Mouse (Mus musculus): ENCODE measurements around the gene Brca1. TPM values are rescaled to one million over a fixed set of nuclear protein-coding genes. Genes with fewer than 3 reads are reported as not detected.

The Brca1 gene
- 3.8 and 27.2 TPM in 2 replicates for polyA plus RNA-seq (2012)

GRCm38 (mm10) chr11:101551751-101552475 is at the start of gene Brca1, which contains the start of gene Nbr1:
Gene Brca1, minus strand, starts transcription at chr11:101551955.
Gene Nbr1, plus strand, starts transcription at chr11:101552149.
- no peak for TF ChIP-seq GATA1 (IDR thresholded peaks at IDR 0.05; ENCODE audit: low read length)

- TF ChIP-seq GATA1 (IDR thresholded peaks at IDR 0.05; ENCODE audit: low read length) = no peak
Observed at GRCm38 (mm10) chr11:101599156-101599555, 47.4 kb upstream of the Brca1 start, which contains the start of gene Gm11634. Gene Gm11634, minus strand, starts transcription at chr11:101599256.

DNA sequence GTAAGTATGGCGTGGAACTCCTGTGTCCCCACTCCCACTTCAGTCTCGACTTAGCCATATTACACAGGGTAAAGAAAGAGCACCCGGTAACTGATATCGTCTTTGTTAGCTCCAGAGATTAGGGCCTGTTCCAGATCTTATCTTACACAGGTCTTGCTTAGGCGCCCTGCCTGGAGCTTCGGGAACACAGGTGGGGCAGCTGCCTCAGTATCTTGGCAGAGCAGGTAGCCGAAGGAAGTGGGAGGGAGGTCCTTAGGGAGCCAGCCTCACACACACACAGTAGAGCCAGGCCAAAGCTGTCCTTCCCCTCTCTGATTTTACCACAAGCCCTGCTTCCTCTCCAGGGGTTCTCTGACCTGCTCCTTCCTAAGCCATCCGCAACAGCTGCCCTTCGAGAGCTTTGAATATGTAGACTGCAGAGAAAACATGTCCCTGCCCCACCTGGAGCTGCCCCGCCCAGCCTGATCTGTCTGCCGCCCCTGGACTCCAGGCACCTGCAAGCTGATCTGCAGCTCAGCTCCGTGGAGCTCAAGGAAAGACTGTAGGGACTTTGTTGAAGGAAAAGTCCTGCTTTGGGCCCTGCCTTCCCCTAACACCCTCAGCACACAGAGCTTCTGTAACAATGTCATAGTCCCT is 38.4 kb upstream of the Brca1 start:
- TF ChIP-seq GATA1 (IDR thresholded peaks at IDR 0.05; ENCODE audit: low read length) = no peak

DNA sequence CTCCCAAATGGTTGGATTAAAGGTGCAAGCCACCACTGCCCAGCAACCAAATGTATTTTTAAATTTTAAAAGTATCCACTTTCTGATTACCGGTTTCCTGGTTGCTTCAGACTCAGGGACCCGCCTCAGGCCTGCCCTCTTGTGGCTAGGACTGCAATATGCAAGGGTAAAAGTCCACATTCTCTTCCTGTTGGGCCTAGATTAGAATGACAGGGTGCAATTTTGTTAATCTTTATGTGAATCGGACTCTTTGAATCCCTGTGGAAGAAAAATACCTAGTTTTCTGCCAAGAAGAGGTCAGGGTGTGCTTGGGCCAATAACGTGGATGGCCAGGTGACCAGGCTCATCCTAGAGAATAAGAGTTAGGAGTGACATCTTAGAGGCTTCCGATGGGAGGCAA is 37.7 kb upstream of the Brca1 start:
- no peak for TF ChIP-seq GATA1 (IDR thresholded peaks at IDR 0.05; ENCODE audit: low read length)

DNA sequence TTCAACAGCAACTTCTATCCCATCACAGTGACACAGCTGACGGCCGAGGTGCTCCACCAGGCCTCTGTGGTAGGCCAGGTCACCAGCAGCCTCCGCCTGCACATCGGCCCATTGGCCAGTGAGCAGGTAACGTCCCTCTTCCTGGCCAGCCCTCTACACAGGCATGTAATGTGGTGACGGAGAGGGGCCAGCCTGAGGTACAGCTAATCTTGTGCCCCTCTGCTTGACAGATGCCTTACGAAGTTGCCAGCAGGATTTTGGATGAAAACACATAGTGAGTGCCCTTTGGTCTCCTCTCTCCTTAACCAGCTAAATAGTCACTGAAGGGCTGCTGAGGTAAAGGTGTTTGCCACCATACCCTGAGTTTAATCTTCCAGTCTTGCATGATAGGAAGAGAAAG is 37.1 kb upstream of the Brca1 start:
- no peak for TF ChIP-seq GATA1 (IDR thresholded peaks at IDR 0.05; ENCODE audit: low read length)

GRCm38 (mm10) chr11:101587676-101588075 is 35.9 kb upstream of the Brca1 start:
- TF ChIP-seq GATA1 (IDR thresholded peaks at IDR 0.05; ENCODE audit: low read length) = no peak

DNA sequence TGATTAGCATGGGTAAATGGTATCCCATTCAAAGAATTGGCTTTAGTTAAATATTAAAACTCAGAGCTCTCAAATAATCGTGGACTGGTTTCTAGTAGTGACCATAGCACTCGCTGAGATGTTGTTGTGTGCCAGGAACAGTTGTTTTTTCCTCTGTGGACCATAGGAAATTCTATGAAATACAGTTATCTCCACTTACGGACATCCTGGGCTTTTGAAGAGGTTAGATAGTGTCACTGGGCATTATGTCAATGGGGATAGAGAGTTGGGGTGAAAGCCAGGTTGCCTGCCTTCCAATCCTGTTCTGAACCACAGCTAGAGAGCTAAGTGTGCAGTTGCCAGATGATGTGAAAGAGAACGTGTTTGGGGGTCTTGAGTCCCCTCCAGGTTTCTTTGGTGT is 34.0 kb upstream of the Brca1 start:
- TF ChIP-seq GATA1 (IDR thresholded peaks at IDR 0.05; ENCODE audit: low read length) = no peak

- no peak for TF ChIP-seq GATA1 (IDR thresholded peaks at IDR 0.05; ENCODE audit: low read length)
Observed at GRCm38 (mm10) chr11:101583205-101583604, 31.4 kb upstream of the Brca1 start.

GRCm38 (mm10) chr11:101582054-101583035 is 30.6 kb upstream of the Brca1 start, which contains the start of gene Tmem106a:
Gene Tmem106a, plus strand, starts transcription at chr11:101582242.
- TF ChIP-seq GATA1 (IDR thresholded peaks at IDR 0.05; ENCODE audit: low read length) = no peak

DNA sequence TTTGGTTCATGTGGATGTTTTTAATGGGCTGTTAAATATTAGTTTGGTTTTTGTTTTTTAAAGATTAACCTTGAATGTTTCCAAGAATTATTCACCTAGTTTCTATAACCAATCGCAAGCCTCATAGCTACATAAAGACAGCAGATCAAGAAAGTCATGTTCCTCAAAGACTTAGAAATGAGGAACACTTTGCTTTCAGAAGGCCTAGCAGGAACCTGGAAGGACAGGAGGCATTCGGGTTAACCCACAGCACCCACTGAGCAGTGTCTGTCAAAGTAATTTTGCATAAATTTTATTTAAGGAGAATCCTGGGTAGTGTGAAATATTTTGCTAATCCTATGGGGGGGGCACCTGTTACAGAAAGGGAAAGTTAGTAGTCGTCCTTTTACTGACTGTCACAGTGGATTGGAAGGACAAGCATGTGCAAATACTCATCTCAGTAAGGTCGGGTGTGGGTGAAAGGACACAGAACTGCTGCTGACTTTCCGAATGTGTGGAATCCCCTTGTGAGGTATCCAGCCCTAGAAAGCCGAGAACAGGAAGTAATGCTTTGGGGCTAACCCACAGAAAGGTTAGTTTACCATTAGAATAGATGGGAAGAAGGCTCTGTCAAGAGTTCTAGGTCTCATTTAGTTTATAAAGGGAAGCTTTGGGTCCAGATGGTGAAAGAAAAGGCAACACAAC is 29.5 kb upstream of the Brca1 start:
- TF ChIP-seq GATA1 (IDR thresholded peaks at IDR 0.05; ENCODE audit: low read length) = no peak

- no peak for TF ChIP-seq GATA1 (IDR thresholded peaks at IDR 0.05; ENCODE audit: low read length)
Observed at GRCm38 (mm10) chr11:101576116-101576515, 24.4 kb upstream of the Brca1 start.

- TF ChIP-seq GATA1 (IDR thresholded peaks at IDR 0.05; ENCODE audit: low read length) = no peak
Observed at GRCm38 (mm10) chr11:101568421-101568820, 16.7 kb upstream of the Brca1 start.

DNA sequence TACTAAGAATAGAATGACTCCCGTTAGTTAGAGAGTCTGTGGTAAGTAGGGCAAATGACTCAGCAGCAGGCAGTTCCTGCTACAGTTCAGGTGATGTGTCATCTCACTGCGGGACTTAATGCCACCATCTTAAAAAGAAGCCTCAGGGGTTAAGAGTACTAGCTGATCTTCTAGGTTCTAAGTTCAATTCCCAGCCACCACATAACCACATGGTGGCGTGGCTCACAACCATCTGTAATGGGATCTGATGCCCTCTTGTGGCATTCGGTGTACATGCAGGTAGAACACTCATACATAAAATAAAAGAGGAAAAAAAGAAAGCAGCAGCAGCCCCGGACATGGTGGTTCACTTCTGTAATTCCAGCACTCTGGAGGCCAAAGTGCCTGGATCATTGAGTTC is 10.6 kb upstream of the Brca1 start:
- no peak for TF ChIP-seq GATA1 (IDR thresholded peaks at IDR 0.05; ENCODE audit: low read length)

DNA sequence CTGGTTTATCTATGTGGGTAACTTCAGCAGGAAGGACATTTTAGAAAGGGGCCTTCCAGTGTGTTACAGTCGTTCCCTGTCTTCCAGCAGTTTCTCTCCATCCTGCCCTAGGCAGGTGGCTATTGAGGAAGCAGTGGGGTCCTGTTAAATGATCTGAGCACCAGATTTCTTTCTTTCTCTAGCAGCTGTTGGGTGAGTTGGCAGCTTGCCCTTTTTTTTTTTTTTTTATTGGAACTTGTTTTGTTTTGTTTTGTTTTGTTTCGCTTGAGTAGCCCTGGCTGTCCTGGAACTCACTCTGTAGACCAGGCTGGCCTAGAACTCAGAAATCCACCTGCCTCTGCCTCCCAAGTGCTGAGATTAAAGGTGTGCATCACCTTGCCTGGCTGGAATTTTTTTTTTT is 5.2 kb upstream of the Brca1 start:
- TF ChIP-seq GATA1 (IDR thresholded peaks at IDR 0.05; ENCODE audit: low read length) = no peak

GRCm38 (mm10) chr11:101556541-101556940 is 4.8 kb upstream of the Brca1 start:
- TF ChIP-seq GATA1 (IDR thresholded peaks at IDR 0.05; ENCODE audit: low read length) = no peak
